Mouse (Mus musculus) intestine, embryonic 16.5 days (tissue): ENCODE data around the gene Ap2b1. TPM values are rescaled to one million over a fixed set of nuclear protein-coding genes. Genes with fewer than 3 reads are reported as not detected.

Source experiments
- ATAC-seq: fragments of 200-750 bp; cut with Nextera tagmentation; 2 replicates; pipeline ENCODE4 v1.8.0; 2017; ENCODE audit warnings: moderate TSS enrichment, moderate library complexity
- H3K27ac ChIP-seq: fragments of 300-500 bp; sonication (generic); 2 replicates; pipeline ENCODE4 v1.5.1; 2014; ENCODE audit warnings: mild to moderate bottlenecking, low read length
- H3K27me3 ChIP-seq: fragments of 300-500 bp; sonication (generic); replicated peaks from 2 replicates; pipeline ENCODE4 v1.6.1; 2014; ENCODE audit warnings: low read length, control low read depth, mixed read lengths; ENCODE audit not compliant: control insufficient read depth, insufficient read depth
- H3K36me3 ChIP-seq: fragments of 300-500 bp; sonication (generic); 2 replicates; pipeline ENCODE4 v1.6.1; 2014; ENCODE audit warnings: low read length, control low read depth; ENCODE audit not compliant: control insufficient read depth, insufficient read depth
- H3K4me1 ChIP-seq: fragments of 300-500 bp; sonication (generic); 2 replicates; pipeline ENCODE4 v1.6.1; 2014; ENCODE audit warnings: low read length, control low read depth, mixed read lengths; ENCODE audit not compliant: control insufficient read depth, insufficient read depth
- H3K4me2 ChIP-seq: fragments of 300-500 bp; sonication (generic); 2 replicates; pipeline ENCODE4 v1.6.1; 2014; ENCODE audit warnings: low read depth, low read length, control low read depth
- H3K4me3 ChIP-seq: fragments of 300-500 bp; sonication (generic); 2 replicates; pipeline ENCODE4 v1.5.1; 2014; ENCODE audit warnings: mild to moderate bottlenecking, low read length
- H3K9ac ChIP-seq: fragments of 300-500 bp; sonication (generic); 2 replicates; pipeline ENCODE4 v1.6.1; 2014; ENCODE audit warnings: low read depth, low read length
- H3K9me3 ChIP-seq: fragments of 300-500 bp; sonication (generic); 2 replicates; pipeline ENCODE4 v1.6.1; 2016; ENCODE audit warnings: low read length, control low read depth; ENCODE audit not compliant: control insufficient read depth
- WGBS: fragments of 180-500 bp; shearing (Covaris S2); extraction: QIAGEN DNeasy Blood & Tissue Kit; methylation state at CpG from one replicate; pipeline ENCODE4 v1.1.7; 2014; 5-methylcytosine and 5-hydroxymethylcytosine counted together
- polyA plus RNA-seq: library from polyadenylated mRNA; unstranded; fragments of >200 nt; fragmentation: Nextera tagmentation; extraction: Ambion mirVana; gene quantifications from 2 replicates; pipeline ENCODE4 v1.2.1, GENCODE M21; 2015

Ap2b1 gene
- polyA plus RNA-seq, 1 experiment from 2014 or later, result 46.3 TPM

DNA sequence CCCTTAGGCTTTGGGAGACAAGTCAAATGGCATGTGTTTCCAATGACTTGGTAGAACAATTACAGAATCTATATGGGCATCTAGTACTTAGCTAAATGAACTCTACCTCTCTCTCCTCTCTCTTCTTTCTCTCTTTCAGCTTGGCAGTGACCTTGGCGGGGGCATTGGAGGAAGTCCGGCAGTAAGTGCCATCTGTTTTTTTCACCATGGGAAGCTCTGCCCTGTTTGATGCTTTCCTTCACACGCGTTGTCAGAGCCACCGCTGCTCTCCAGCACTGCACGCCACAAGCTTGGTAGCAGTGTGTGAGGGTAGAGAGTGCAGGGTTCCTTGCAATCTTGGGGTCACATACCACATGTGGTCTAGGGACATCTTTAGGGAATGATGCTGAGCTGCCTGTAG is 65.8 kb downstream of the Ap2b1 start:
- no peaks in the 10 kb centered on the region for H3K9me3 ChIP-seq
- H3K36me3 ChIP-seq, result peaks cover 8% of the 10 kb centered on the region; the same call in 1 of the 2 replicates

DNA sequence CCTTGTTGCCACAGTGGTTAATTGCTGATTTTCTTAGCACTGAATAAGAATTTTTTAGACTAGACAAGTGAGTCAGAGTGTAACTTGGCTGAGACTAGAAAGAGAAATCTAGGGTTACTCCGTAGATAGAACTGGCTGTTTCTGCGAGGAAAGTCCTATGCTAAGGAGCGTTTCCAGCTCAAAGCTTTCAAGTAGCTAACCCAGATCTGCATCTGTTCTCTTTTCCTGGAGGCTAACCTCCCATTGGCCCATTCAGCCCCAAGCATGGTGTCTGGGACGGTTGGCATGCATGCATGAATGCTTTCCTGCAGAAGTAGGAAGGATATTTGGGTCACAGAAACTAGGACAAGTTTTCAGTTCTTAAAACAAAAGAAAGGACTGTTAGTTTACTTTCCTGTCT is 72.4 kb downstream of the Ap2b1 start:
- Histone ChIP-seq H3K36me3 (peaks cover 4% of the 10 kb centered on the region; the same call in 1 of the 2 replicates), H3K4me3 (no peak overlapping the region), H3K27ac (no peak overlapping the region), H3K9me3 (no peaks in the 10 kb centered on the region), H3K27me3 (no peaks in the 10 kb centered on the region), H3K4me2 (no peak overlapping the region), H3K4me1 (no peaks in the 10 kb centered on the region), H3K9ac (no peak overlapping the region)
- no peak for ATAC-seq
- 94% methylated on average over 4 of the region's 4 CpGs for WGBS

More for the DNA sequence above, 65.8 kb downstream of the Ap2b1 start:
- H3K27me3 ChIP-seq, result no peaks in the 10 kb centered on the region
- H3K4me1 ChIP-seq, result no peaks in the 10 kb centered on the region
- H3K4me2 ChIP-seq, result no peak overlapping the region
- ATAC-seq, result no peak
- WGBS, result 95% methylated on average over 6 of the region's 6 CpGs
- no peak overlapping the region for H3K27ac ChIP-seq
- no peak overlapping the region for H3K9ac ChIP-seq
- H3K4me3 ChIP-seq, result no peak overlapping the region

DNA sequence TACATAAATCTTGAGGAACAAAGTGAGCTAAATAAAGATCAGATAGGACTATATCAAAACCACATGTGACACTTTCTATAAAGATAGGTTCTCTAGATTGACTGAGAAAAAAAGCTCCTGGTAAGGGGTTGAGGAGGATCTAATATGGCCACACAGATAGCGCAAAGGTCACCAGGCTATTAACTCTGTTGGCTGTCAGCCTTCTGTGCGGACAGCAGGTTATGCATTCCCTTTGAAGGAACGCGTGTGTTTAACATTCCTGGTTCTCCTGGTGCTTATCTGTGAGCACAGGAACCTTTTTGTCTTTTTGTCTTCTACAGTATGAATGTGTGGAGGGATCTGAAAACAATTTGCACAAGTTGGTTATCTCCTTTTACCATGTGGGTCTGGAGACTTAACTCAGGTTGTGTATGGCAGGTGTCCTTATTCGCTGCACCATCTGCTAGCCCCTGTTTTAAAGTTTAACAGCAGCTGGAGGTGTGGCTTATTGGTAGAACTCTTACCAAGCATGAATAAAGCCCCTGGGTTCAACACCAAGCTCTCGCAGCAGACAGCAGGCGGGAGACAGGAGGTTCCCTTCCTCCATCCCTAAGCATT is 81.0 kb downstream of the Ap2b1 start:
- Histone ChIP-seq H3K27me3 (no peaks in the 10 kb centered on the region), H3K9me3 (no peaks in the 10 kb centered on the region), H3K4me2 (no peak overlapping the region), H3K36me3 (no peaks in the 10 kb centered on the region), H3K4me1 (no peaks in the 10 kb centered on the region), H3K4me3 (no peak overlapping the region), H3K27ac (no peak overlapping the region), H3K9ac (no peak overlapping the region)
- 65% methylated on average over 7 of the region's 7 CpGs for WGBS
- no peak for ATAC-seq

DNA sequence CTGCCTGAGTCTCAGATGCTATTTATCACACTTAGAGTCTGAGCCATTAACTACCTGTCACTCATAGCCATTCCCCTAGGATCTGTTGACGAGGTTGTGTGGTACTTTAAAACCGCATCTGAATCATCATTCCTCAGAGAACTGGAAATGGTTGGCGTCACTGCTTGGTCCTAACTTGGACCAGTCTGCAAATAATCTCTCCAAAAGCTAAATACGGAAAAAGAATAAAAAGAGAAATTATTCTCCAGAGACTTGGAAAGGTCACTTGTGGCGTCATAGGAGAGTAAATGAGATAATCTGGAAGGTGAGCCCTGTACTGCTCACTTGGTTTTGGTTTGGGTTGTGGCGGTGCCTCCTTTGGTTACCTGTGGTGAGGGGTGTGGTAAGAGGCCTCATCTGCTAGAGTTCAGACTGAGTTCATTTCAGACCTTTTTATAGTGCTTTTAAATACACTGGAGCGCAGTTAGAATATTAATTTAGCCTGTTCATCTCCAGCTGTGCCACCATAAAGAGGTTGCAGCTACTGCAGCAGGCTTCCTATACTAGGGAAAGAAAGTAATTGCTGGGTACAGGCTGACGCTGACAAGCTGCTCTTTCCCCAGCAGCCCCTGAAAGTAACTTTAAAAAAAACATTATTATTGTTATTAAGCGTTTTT is 84.2 kb downstream of the Ap2b1 start:
- Histone ChIP-seq H3K4me3 (no peak overlapping the region), H3K9ac (no peak overlapping the region), H3K36me3 (no peaks in the 10 kb centered on the region), H3K9me3 (no peaks in the 10 kb centered on the region), H3K27me3 (no peaks in the 10 kb centered on the region), H3K4me2 (no peak overlapping the region), H3K4me1 (no peaks in the 10 kb centered on the region), H3K27ac (no peak overlapping the region)
- WGBS, result 66% methylated on average over 9 of the region's 9 CpGs
- no peak for ATAC-seq

DNA sequence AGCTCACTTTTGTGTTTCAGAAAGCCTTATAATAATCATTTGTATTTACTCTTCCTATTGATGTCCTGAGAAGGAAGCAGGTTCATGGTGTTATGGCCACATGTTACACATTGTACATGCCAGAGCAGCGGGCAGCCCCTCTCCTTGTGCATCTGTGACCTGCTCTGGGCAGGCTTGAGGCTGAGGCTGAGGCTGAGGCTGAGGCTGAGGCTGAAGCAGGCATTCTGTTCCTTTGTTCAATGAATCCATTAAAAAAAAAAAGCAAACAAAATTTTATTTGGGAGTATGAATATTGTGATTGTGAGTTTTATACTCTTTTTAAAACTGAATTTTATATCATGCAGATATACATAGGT is 84.7 kb downstream of the Ap2b1 start:
- no peaks in the 10 kb centered on the region for H3K9me3 ChIP-seq
- H3K27ac ChIP-seq, result no peak overlapping the region
- H3K9ac ChIP-seq, result no peak overlapping the region
- H3K36me3 ChIP-seq, result no peaks in the 10 kb centered on the region
- WGBS, result 83% methylated on average over 1 of the region's 1 CpGs
- no peak overlapping the region for H3K4me2 ChIP-seq
- ATAC-seq, result no peak
- no peaks in the 10 kb centered on the region for H3K27me3 ChIP-seq
- no peaks in the 10 kb centered on the region for H3K4me1 ChIP-seq
- no peak overlapping the region for H3K4me3 ChIP-seq

DNA sequence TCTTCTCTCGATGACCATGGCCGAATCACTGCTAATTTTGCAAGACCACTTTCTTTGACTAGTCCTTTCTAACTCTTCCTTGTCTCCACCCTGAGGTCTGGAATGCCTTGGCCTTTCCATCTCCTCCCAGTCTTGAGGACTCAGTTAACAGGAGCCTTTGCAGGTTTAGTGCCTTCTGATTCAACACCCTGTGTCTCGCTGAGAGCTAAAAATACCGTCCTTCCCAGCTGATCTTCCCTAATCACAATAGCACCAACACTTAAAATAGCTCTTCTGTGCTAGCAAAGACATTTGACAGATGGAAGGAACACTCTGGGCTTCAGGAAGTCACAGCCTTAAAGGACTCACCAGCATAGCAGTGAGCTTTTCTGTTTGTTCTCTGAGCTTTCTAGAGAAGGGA is 94.2 kb downstream of the Ap2b1 start:
- no peaks in the 10 kb centered on the region for H3K27me3 ChIP-seq
- H3K9me3 ChIP-seq, result no peaks in the 10 kb centered on the region
- no peak overlapping the region for H3K9ac ChIP-seq
- H3K27ac ChIP-seq, result no peak overlapping the region
- 89% methylated on average over 4 of the region's 4 CpGs for WGBS
- H3K4me1 ChIP-seq, result no peaks in the 10 kb centered on the region
- no peak overlapping the region for H3K4me3 ChIP-seq
- no peak for ATAC-seq
- H3K36me3 ChIP-seq, result no peaks in the 10 kb centered on the region; the same call in 1 of the 2 replicates
- no peak overlapping the region for H3K4me2 ChIP-seq

DNA sequence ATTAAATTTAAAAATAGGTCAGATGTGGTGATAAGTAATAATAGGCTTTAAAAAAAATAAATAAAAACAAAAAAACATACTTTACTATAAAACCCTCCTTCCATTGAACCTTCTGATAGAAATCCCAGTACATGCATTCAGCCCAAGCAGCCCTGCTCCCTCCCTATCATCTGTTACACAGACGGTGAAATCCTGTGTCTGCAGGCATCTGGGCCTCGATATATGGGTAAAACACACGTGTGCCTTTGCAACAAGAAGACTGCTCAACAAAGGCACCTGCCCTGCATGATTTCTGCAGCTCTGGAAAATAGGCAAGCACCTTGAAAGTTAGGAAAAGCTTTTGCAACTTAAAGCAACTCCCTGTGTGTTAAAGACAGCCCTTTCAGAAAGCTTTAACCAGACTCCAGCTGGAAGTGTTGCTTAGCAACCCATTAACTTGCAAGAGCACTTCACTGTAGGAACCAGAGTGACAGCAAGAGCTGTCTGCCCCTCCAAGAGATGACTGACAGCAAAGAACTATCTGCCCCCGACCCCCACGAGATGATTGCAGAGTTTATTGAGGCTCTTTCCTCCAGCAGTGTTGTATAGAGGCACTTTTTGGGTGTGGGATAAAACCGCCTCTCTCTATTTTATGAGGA is 96.1 kb downstream of the Ap2b1 start:
- Histone ChIP-seq H3K27ac (no peak overlapping the region), H3K27me3 (no peaks in the 10 kb centered on the region), H3K4me1 (no peaks in the 10 kb centered on the region), H3K36me3 (peaks cover 3% of the 10 kb centered on the region; the same call in 1 of the 2 replicates), H3K4me2 (no peak overlapping the region), H3K9ac (no peak overlapping the region), H3K4me3 (no peak overlapping the region), H3K9me3 (no peaks in the 10 kb centered on the region)
- WGBS, result 55% methylated on average over 6 of the region's 6 CpGs
- no peak for ATAC-seq

DNA sequence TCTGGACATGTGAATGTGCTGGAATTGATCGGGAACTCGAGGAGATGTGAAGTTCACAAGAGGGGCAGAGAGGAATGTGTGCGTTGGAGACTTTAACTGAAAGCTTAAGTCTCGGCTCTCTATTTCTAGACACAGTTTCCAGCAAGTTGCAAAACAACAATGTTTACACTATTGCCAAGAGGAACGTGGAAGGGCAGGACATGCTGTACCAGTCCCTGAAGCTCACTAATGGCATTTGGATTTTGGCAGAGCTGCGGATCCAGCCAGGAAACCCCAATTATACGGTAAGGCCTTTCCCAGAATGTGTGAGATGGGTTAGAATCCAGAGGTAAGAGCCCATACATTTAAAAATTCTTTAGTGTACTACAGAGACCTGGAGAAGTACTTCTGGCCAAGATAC is 98.8 kb downstream of the Ap2b1 start:
- peaks cover 3% of the 10 kb centered on the region; the same call in 1 of the 2 replicates for H3K36me3 ChIP-seq
- ATAC-seq, result no peak

DNA sequence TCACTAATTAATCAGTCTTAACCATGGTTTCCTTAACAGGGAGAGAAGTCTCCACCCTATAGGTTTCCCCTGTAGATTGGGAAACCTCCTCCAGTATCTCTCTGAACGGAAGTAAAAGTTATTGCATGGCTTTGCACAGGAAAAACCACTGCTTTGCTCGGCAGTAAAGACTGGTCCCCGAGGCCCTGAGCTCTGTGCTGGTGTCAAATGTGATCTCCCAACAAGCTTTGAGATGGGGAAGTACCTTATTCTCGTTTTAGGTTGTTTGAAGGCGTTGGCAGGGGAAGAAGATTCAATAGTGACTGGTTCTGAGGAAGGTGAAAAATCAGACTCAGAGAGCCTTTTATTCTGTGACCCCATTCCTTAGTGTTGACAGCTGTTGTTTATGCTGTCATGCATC is 99.9 kb downstream of the Ap2b1 start:
- Histone ChIP-seq H3K27me3 (no peaks in the 10 kb centered on the region), H3K36me3 (peaks cover 6% of the 10 kb centered on the region; the same call in 1 of the 2 replicates), H3K4me3 (no peak overlapping the region), H3K4me2 (no peak overlapping the region), H3K4me1 (no peaks in the 10 kb centered on the region), H3K27ac (no peak overlapping the region), H3K9ac (no peak overlapping the region), H3K9me3 (no peaks in the 10 kb centered on the region)
- no peak for ATAC-seq
- WGBS, result 84% methylated on average over 5 of the region's 5 CpGs

More for the DNA sequence above, 98.8 kb downstream of the Ap2b1 start:
- Histone ChIP-seq H3K9me3 (no peaks in the 10 kb centered on the region), H3K4me1 (no peaks in the 10 kb centered on the region), H3K9ac (no peak overlapping the region), H3K4me2 (no peak overlapping the region), H3K27me3 (no peaks in the 10 kb centered on the region), H3K27ac (no peak overlapping the region), H3K4me3 (no peak overlapping the region)
- WGBS, result 87% methylated on average over 7 of the region's 7 CpGs
